Mouse (Mus musculus): ENCODE data around the gene Syt13.

DNA sequence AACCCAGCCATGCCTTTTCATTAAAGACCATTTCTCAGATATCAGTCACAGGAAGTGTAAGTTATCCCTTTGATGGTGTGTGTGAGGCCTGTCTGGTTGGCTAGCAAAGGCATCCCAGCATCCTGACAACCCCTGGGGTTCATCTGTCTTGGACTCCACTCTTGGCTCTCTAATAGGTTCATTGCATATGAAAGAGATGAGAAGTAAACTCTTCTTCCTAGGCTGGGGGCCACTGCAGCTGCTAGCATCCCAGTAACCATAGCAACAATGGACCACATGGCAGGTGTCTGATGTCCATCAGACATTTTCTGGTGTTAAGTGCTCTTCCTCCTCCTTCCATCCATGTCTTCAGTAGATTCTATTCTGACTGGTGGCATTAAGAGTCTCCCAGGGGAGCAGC lies 2.6 kb upstream of the Syt13 start:
- no peak for TF ChIP-seq CTCF (conservative IDR thresholded peaks at IDR 0.05; ENCODE audit: insufficient read depth, insufficient read length, low read depth, low read length)
- TF ChIP-seq POLR2A (IDR thresholded peaks at IDR 0.05; ENCODE audit: low read depth, low read length): no peak

Data from kidney, adult 2 months (tissue).